Mouse (Mus musculus) ES-E14 (cell line): ENCODE results near the gene Aff1.

ENCODE experiments used
- CHD2 ChIP-seq: IDR thresholded peaks from 2 replicates; pipeline ENCODE4 v1.6.1; 2014; ENCODE audit warnings: mild to moderate bottlenecking, low read depth, low read length, inconsistent platforms
- HCFC1 ChIP-seq: IDR thresholded peaks from 2 replicates; pipeline ENCODE4 v1.6.1; 2012; ENCODE audit warnings: low read length, inconsistent platforms, borderline replicate concordance; ENCODE audit not compliant: insufficient read depth
- MAFK ChIP-seq: IDR thresholded peaks from 2 replicates; pipeline ENCODE4 v1.6.1; 2014; ENCODE audit warnings: mild to moderate bottlenecking, low read depth, low read length, inconsistent platforms; ENCODE audit not compliant: insufficient read depth

- TF ChIP-seq CHD2 (no peak), MAFK (no peak), HCFC1 (no peak)
Observed at GRCm38 (mm10) chr5:103740093-103740902, 48.1 kb downstream of the Aff1 start.
